Mouse (Mus musculus) neural tube, embryonic 11.5 days (tissue): ENCODE results near the gene Rpusd4. TPM values are rescaled to one million over a fixed set of nuclear protein-coding genes. Genes with fewer than 3 reads are reported as not detected.

Source experiments
- ATAC-seq: fragments of 200-750 bp; cut with Nextera tagmentation; 2 replicates; pipeline ENCODE4 v1.8.0; 2017; ENCODE audit warnings: moderate number of reproducible peaks, mild to moderate bottlenecking, moderate TSS enrichment, moderate library complexity; ENCODE audit not compliant: insufficient read depth, low FRiP score, low TSS enrichment
- DNase-seq: peaks from one replicate; pipeline ENCODE4 v3.0.0-alpha.2; 2015; ENCODE audit warnings: low spot score
- H3K27ac ChIP-seq: fragments of 300-500 bp; sonication (generic); 2 replicates; pipeline ENCODE4 v1.5.1; 2014; ENCODE audit warnings: low read depth, mild to moderate bottlenecking, low read length
- H3K27me3 ChIP-seq: fragments of 300-500 bp; sonication (generic); 2 replicates; pipeline ENCODE4 v1.6.1; 2014; ENCODE audit warnings: mild to moderate bottlenecking, low read length, mixed read lengths; ENCODE audit not compliant: control insufficient read depth, insufficient read depth
- H3K36me3 ChIP-seq: fragments of 300-500 bp; sonication (generic); 2 replicates; pipeline ENCODE4 v1.6.1; 2014; ENCODE audit warnings: mild to moderate bottlenecking, low read length, moderate library complexity, mixed read lengths; ENCODE audit not compliant: control insufficient read depth, insufficient read depth
- H3K4me1 ChIP-seq: fragments of 300-500 bp; sonication (generic); 2 replicates; pipeline ENCODE4 v1.6.1; 2014; ENCODE audit warnings: low read length, mixed read lengths; ENCODE audit not compliant: control insufficient read depth, insufficient read depth
- H3K4me2 ChIP-seq: fragments of 300-500 bp; sonication (generic); 2 replicates; pipeline ENCODE4 v1.6.1; 2014; ENCODE audit warnings: low read depth, mild to moderate bottlenecking, moderate library complexity
- H3K4me3 ChIP-seq: fragments of 300-500 bp; sonication (generic); 2 replicates; pipeline ENCODE4 v1.5.1; 2014; ENCODE audit warnings: low read depth, low read length
- H3K9ac ChIP-seq: fragments of 300-500 bp; sonication (generic); 2 replicates; pipeline ENCODE4 v1.6.1; 2014; ENCODE audit warnings: mild to moderate bottlenecking, low read length
- H3K9me3 ChIP-seq: fragments of 300-500 bp; sonication (generic); 2 replicates; pipeline ENCODE4 v1.6.1; 2016; ENCODE audit warnings: low read length; ENCODE audit not compliant: control insufficient read depth
- WGBS: fragments of 180-500 bp; shearing (Covaris S2); extraction: QIAGEN DNeasy Blood & Tissue Kit; methylation state at CpG from one replicate; pipeline ENCODE4 v1.1.7; 2014; 5-methylcytosine and 5-hydroxymethylcytosine counted together
- polyA plus RNA-seq: library from polyadenylated mRNA; unstranded; fragments of >200 nt; fragmentation: Nextera tagmentation; extraction: Ambion mirVana; gene quantifications from 2 replicates; pipeline ENCODE4 v1.2.1, GENCODE M21; 2014

The Rpusd4 gene
- polyA plus RNA-seq, 1 experiment from 2014 or later: 29.4 TPM

DNA sequence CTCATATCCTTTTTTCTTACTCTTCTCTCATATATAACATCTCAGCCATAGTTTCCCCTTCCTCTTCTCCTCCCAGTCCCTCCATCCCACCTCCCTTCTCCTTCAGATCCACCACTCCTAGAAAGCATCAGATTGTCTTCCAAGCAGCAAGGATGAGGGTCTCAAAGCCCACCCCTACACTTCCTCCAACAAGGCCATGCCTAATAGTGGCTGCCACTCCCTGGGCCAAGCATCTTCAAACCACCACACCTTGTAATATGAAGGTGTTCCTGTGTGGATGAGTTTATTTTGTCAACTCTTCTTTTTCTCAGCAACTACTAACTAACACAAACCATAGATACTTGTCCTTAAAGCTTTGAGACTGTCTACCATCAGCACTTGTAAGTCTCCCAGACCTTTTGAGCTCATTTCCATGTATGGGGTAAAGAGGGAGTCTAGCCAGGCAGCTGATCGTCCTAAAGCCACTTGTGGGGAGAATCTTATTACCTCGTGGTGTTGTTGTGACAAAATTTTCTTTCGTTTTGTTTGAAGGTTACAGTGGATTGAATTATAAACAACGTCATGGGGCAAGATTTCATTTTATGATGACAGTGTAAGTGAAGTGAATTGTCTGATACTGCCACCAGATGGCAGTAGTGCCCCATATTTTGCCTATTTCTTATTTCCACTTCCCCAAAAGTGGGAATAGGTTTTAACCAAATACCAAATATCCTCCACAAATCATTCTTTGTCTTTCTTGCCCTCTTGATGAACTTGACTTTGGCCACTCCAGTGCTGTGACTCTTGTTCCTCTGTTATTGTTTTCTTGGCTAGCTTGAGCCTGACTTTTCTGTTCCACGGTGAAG, 14.6 kb downstream of the Rpusd4 start:
- DNase-seq (peak; percentile 56), ATAC-seq (peak; percentile 61; the same call in 1 of the 2 replicates)

GRCm38 (mm10) chr9:35282851-35283200, 15.2 kb downstream of the Rpusd4 start:
- WGBS: 57% methylated on average over 5 of the region's 5 CpGs
- no peaks in the 10 kb centered on the region for H3K9me3 ChIP-seq
- H3K9ac ChIP-seq: no peak overlapping the region
- no peak; the same call in 1 of the 2 replicates for ATAC-seq
- peaks cover under 1% of the 10 kb centered on the region for H3K36me3 ChIP-seq
- H3K27me3 ChIP-seq: no peaks in the 10 kb centered on the region; the same call in 1 of the 2 replicates
- H3K4me3 ChIP-seq: no peak overlapping the region
- DNase-seq: no peak
- H3K4me2 ChIP-seq: no peak overlapping the region
- 0 out of 2 replicates have a peak, but pooled peaks cover 8% of the 10 kb centered on the region for H3K4me1 ChIP-seq
- no peak overlapping the region for H3K27ac ChIP-seq

More for the DNA sequence above, 14.6 kb downstream of the Rpusd4 start:
- Histone ChIP-seq H3K9me3 (no peaks in the 10 kb centered on the region), H3K27me3 (no peaks in the 10 kb centered on the region; the same call in 1 of the 2 replicates), H3K9ac (no peak overlapping the region), H3K4me2 (no peak overlapping the region), H3K36me3 (peaks cover 2% of the 10 kb centered on the region), H3K4me1 (0 out of 2 replicates have a peak, but pooled peaks cover 8% of the 10 kb centered on the region), H3K27ac (no peak overlapping the region), H3K4me3 (no peak overlapping the region)
- WGBS: 15% methylated on average over 5 of the region's 5 CpGs

GRCm38 (mm10) chr9:35283415-35284069, 15.9 kb downstream of the Rpusd4 start:
- H3K27ac ChIP-seq: no peak overlapping the region
- WGBS: 64% methylated on average over 13 of the region's 13 CpGs
- DNase-seq (no peak), ATAC-seq (no peak)
- no peaks in the 10 kb centered on the region; the same call in 1 of the 2 replicates for H3K27me3 ChIP-seq
- no peaks in the 10 kb centered on the region for H3K9me3 ChIP-seq
- H3K9ac ChIP-seq: no peak overlapping the region
- H3K4me1 ChIP-seq: 0 out of 2 replicates have a peak, but pooled peaks cover 8% of the 10 kb centered on the region
- no peaks in the 10 kb centered on the region; the same call in 1 of the 2 replicates for H3K36me3 ChIP-seq
- H3K4me3 ChIP-seq: no peak overlapping the region
- H3K4me2 ChIP-seq: no peak overlapping the region

DNA sequence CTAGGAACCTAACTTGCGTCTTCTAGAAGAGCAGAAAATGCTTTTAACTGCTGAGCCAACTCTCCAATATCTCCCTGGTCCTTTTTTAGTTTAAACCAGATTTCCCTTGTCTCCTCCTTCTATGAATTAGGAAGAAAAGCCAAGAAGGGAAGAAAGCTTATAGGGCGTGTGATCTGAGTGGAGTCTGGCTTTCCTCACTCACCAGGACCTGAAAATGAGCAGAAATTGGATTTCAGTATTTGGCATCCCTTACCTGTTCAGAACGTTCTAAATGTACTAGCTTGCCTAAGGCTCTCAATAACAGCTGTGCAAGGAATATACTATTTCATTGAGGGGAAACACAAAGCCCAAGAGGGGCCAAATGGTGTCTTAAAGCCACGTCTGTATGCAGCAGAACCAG, 16.7 kb downstream of the Rpusd4 start:
- no peak for DNase-seq
- Histone ChIP-seq H3K4me3 (no peak overlapping the region), H3K4me2 (no peak overlapping the region), H3K27ac (no peak overlapping the region), H3K36me3 (no peaks in the 10 kb centered on the region; the same call in 1 of the 2 replicates), H3K27me3 (peaks cover 4% of the 10 kb centered on the region; the same call in 1 of the 2 replicates), H3K9me3 (no peaks in the 10 kb centered on the region), H3K9ac (no peak overlapping the region), H3K4me1 (0 out of 2 replicates have a peak, but pooled peaks cover 8% of the 10 kb centered on the region)
- 80% methylated on average over 4 of the region's 4 CpGs for WGBS
- ATAC-seq: no peak

DNA sequence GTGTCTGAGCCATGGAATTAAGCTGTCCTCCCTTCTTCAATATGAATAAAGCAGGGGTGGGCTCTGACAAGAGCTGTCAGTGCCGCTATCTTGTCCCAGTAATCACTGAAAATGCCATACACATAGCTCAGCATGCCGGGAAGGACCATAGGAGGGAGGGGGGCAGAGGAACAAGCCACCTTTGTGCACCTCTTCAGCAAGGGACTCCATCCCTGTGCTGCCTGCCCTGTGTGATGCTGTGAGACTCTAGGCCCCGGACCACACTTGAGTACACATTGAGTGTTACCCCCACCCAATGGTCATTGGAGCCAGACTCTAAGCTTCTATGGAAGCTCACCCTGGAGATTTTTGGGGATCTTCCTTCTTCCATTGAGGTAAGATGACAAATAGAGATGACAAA, 18.7 kb downstream of the Rpusd4 start:
- Histone ChIP-seq H3K27me3 (peaks cover 4% of the 10 kb centered on the region; the same call in 1 of the 2 replicates), H3K27ac (no peak overlapping the region), H3K4me2 (no peak overlapping the region), H3K4me1 (0 out of 2 replicates have a peak, but pooled peaks cover 8% of the 10 kb centered on the region), H3K36me3 (no peaks in the 10 kb centered on the region), H3K4me3 (no peak overlapping the region), H3K9ac (no peak overlapping the region), H3K9me3 (no peaks in the 10 kb centered on the region)
- no peak for DNase-seq
- WGBS: 91% methylated on average over 3 of the region's 3 CpGs
- ATAC-seq: no peak

- Histone ChIP-seq H3K4me1 (no peaks in the 10 kb centered on the region), H3K9me3 (no peaks in the 10 kb centered on the region), H3K4me2 (no peak overlapping the region), H3K4me3 (no peak overlapping the region), H3K27me3 (peaks cover 4% of the 10 kb centered on the region; the same call in 1 of the 2 replicates), H3K27ac (no peak overlapping the region), H3K9ac (no peak overlapping the region), H3K36me3 (no peaks in the 10 kb centered on the region)
- DNase-seq (no peak), ATAC-seq (peak; percentile 38; the same call in 1 of the 2 replicates)
- WGBS: 17% methylated on average over 7 of the region's 7 CpGs
These were observed 22.3 kb downstream of the Rpusd4 start for GRCm38 (mm10) chr9:35289992-35290391.

- DNase-seq (no peak), ATAC-seq (no peak)
- no peak overlapping the region for H3K4me2 ChIP-seq
- H3K36me3 ChIP-seq: no peaks in the 10 kb centered on the region
- WGBS: 95% methylated on average over 3 of the region's 3 CpGs
- H3K4me1 ChIP-seq: no peaks in the 10 kb centered on the region
- H3K27ac ChIP-seq: no peak overlapping the region
- H3K9ac ChIP-seq: no peak overlapping the region
- H3K4me3 ChIP-seq: no peak overlapping the region
- peaks cover 4% of the 10 kb centered on the region; the same call in 1 of the 2 replicates for H3K27me3 ChIP-seq
- no peaks in the 10 kb centered on the region for H3K9me3 ChIP-seq
These were observed 22.8 kb downstream of the Rpusd4 start for GRCm38 (mm10) chr9:35290417-35290816.

GRCm38 (mm10) chr9:35290916-35291315, 23.3 kb downstream of the Rpusd4 start:
- H3K4me3 ChIP-seq: no peak overlapping the region
- ATAC-seq (no peak), DNase-seq (no peak)
- no peak overlapping the region for H3K4me2 ChIP-seq
- H3K4me1 ChIP-seq: no peaks in the 10 kb centered on the region
- H3K36me3 ChIP-seq: no peaks in the 10 kb centered on the region
- no peak overlapping the region for H3K9ac ChIP-seq
- H3K27me3 ChIP-seq: peaks cover 4% of the 10 kb centered on the region; the same call in 1 of the 2 replicates
- H3K27ac ChIP-seq: no peak overlapping the region
- H3K9me3 ChIP-seq: no peaks in the 10 kb centered on the region
- 82% methylated on average over 4 of the region's 4 CpGs for WGBS
